Mouse (Mus musculus) kidney, postnatal 0 days (tissue): ENCODE measurements at regions not wholly inside any gene's neighbourhood (a gene's known extent, or its start where the extent isn't known, plus 50 kb on each side); places are given as distances from the start of the nearest gene placed in this dataset.

Experiments
- ATAC-seq: fragments of 200-750 bp; cut with Nextera tagmentation; replicated peaks from 2 replicates; pipeline ENCODE4 v1.8.0; 2017; ENCODE audit warnings: low read depth, moderate number of reproducible peaks, moderate TSS enrichment, moderate library complexity; ENCODE audit not compliant: low FRiP score
- DNase-seq: peaks from one replicate; pipeline ENCODE4 v3.0.0-alpha.2; 2016; ENCODE audit warnings: low spot score
- H3K27ac ChIP-seq: fragments of 300-500 bp; sonication (generic); 2 replicates; pipeline ENCODE4 v1.5.1; 2014; ENCODE audit warnings: mild to moderate bottlenecking
- H3K27me3 ChIP-seq: fragments of 300-500 bp; sonication (generic); 2 replicates; pipeline ENCODE4 v1.6.1; 2014; ENCODE audit warnings: low read length, mixed read lengths; ENCODE audit not compliant: insufficient read depth
- H3K36me3 ChIP-seq: fragments of 300-500 bp; sonication (generic); 2 replicates; pipeline ENCODE4 v1.6.1; 2014; ENCODE audit warnings: low read length, mixed read lengths; ENCODE audit not compliant: insufficient read depth
- H3K4me1 ChIP-seq: fragments of 300-500 bp; sonication (generic); replicated peaks from 2 replicates; pipeline ENCODE4 v1.6.1; 2014; ENCODE audit warnings: antibody characterized with exemption, low read length, mixed read lengths; ENCODE audit not compliant: insufficient read depth
- H3K4me2 ChIP-seq: fragments of 300-500 bp; sonication (generic); 2 replicates; pipeline ENCODE4 v1.6.1; 2014; ENCODE audit warnings: mild to moderate bottlenecking, low read length, moderate library complexity, mixed read lengths
- H3K4me3 ChIP-seq: fragments of 300-500 bp; sonication (generic); replicated peaks from 2 replicates; pipeline ENCODE4 v1.5.1; 2014; ENCODE audit warnings: low read depth, low read length
- H3K9ac ChIP-seq: fragments of 300-500 bp; sonication (generic); 2 replicates; pipeline ENCODE4 v1.6.1; 2014; ENCODE audit warnings: low read depth, low read length
- H3K9me3 ChIP-seq: fragments of 300-500 bp; sonication (generic); replicated peaks from 2 replicates; pipeline ENCODE4 v1.6.1; 2016; ENCODE audit warnings: low read length, inconsistent platforms, mixed read lengths
- CTCF ChIP-seq: IDR thresholded peaks from 2 replicates; pipeline ENCODE4 v1.5.1; 2016; ENCODE audit warnings: antibody characterized with exemption, low read depth, mild to moderate bottlenecking, moderate library complexity
- WGBS: fragments of 180-500 bp; shearing (Covaris S2); extraction: QIAGEN DNeasy Blood & Tissue Kit; methylation state at CpG from one replicate; pipeline ENCODE4 v1.1.7; 2014; 5-methylcytosine and 5-hydroxymethylcytosine counted together

DNA sequence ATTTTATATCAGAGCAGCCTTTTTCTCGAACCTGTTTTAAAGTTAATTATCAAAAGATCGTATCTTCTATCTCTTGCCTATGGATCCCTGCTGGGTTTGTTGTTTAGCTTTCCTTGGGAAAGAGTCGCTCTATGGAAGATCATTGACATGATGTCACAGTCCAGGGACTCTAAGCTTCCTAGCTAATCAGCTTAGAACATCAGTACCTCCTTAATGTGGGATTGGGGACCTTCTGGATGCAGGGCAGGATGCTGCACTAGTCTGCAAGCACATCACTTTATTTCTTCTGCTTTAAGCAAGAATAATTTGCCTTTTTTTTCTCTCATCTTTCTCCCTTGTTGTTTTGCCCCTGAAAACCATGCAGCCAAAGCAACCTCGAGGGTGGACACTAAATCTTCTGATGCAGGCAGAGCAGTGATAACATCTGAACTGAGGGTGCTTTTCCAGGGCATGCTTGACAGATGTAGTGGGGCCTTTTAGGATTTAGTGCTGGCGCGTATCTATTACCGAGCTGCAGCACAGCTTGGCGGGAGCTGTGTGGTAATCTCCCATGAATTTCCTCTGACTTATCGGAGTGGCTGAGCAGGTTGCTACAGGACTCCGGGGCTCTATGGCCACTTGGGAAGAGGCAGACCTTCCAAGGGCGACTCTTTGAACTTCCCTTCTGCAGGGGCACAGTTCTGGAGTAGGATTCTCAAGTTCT is 425.0 kb downstream of the Bcl11a start:
- DNase-seq (peak; percentile 16), ATAC-seq (no peak)
- Histone ChIP-seq H3K4me3 (no peak overlapping the region), H3K9ac (no peak overlapping the region), H3K27ac (no peak overlapping the region), H3K4me1 (no peaks in the 10 kb centered on the region), H3K36me3 (no peaks in the 10 kb centered on the region), H3K9me3 (no peaks in the 10 kb centered on the region), H3K4me2 (no peak overlapping the region), H3K27me3 (no peaks in the 10 kb centered on the region; the same call in 1 of the 2 replicates)
- TF ChIP-seq CTCF, result no peak
- 20% methylated on average over 11 of the region's 11 CpGs for WGBS

DNA sequence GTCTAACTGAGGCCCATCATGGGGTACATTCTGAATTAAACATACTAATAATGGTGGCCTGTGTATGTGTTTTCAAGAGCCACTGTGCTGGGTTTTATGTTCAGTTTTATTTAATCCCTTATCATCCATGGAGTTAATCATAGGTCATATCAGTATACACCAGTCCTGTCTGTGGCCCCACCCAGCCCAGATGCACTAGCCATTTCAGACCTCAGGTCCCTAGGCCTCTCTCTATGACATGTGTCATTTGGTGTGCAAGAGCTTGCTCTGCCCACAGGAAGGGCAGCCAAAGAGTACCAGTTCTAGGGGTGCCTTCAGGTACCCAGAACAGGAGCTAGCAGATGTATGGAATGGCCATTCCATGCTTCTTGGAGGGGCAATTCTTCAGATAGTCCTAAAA is 437.7 kb downstream of the Bcl11a start:
- Histone ChIP-seq H3K27ac (no peak overlapping the region), H3K36me3 (no peaks in the 10 kb centered on the region), H3K4me3 (no peak overlapping the region), H3K4me1 (no peaks in the 10 kb centered on the region), H3K27me3 (no peaks in the 10 kb centered on the region), H3K9me3 (no peaks in the 10 kb centered on the region), H3K9ac (no peak overlapping the region), H3K4me2 (no peak overlapping the region)
- DNase-seq (no peak), ATAC-seq (no peak)
- TF ChIP-seq CTCF, result no peak

DNA sequence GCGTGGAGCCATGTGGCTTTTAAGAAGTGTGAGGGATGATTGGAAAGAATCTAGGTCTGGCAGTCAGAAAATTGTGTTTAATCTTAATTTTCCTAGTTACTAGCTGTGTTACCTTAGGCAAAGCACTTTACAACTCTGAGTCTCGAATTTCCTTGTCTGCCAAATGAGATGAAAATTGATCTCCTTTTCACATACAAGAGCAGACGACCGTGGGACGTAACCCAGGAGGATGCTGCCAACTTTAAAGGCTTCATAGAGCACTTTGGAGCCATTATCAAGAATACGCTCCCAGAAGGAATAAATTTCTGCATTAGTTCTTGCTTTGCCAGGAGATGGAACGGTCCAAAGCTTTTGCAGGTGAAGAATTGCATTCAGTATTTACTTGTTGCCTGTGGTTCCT is 457.6 kb downstream of the Bcl11a start:
- no peaks in the 10 kb centered on the region for H3K9me3 ChIP-seq
- no peak overlapping the region for H3K4me2 ChIP-seq
- WGBS, result 39% methylated on average over 7 of the region's 7 CpGs
- no peak overlapping the region for H3K9ac ChIP-seq
- no peak for TF ChIP-seq CTCF
- H3K4me1 ChIP-seq, result no peaks in the 10 kb centered on the region
- no peak overlapping the region for H3K27ac ChIP-seq
- no peaks in the 10 kb centered on the region for H3K27me3 ChIP-seq
- no peak overlapping the region for H3K4me3 ChIP-seq
- H3K36me3 ChIP-seq, result no peaks in the 10 kb centered on the region
- ATAC-seq (no peak), DNase-seq (no peak)

DNA sequence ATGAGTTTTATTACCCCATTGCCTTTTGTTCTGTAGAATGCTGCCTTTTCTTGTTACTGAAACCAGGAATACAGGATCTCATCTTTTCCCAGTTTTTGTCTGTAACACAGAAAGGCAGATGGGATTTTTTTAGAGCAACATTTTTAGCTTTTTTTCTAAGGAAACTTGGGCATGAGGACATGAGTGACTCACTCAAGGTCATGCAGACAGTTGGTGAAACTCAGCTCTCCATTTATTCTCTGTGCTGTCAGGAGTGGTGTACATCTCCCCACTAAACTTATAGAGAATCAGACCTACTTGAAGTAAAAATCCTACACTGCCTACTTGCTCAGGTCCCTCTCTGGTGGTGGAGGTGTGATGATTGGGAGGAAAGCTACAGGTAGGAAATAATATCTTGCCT is 459.9 kb downstream of the Bcl11a start:
- Histone ChIP-seq H3K27ac (no peak overlapping the region), H3K4me3 (no peak overlapping the region), H3K27me3 (no peaks in the 10 kb centered on the region), H3K9me3 (no peaks in the 10 kb centered on the region), H3K4me2 (no peak overlapping the region), H3K4me1 (no peaks in the 10 kb centered on the region), H3K9ac (no peak overlapping the region), H3K36me3 (no peaks in the 10 kb centered on the region)
- ATAC-seq, result no peak
- no peak for DNase-seq
- no peak for TF ChIP-seq CTCF

DNA sequence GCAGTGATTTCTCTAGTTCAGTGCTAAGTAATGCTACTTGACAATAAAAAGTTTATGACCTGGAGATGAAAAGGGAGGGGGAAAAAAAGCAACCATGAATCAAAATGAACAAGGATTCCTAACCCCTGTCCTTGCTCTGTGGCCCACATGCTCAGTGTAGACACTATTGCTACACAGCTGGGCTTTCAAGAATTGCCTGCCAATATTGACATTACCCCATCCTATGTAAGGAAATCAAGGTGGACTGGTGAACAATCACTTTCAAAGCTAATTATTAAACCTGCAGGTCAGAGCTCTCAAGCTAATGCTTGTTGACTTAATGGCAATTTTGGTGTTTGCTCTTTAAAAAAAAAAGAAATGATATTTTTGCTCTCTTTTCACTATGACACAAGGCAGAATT is 491.8 kb downstream of the Bcl11a start:
- H3K4me3 ChIP-seq, result no peak overlapping the region
- no peak overlapping the region for H3K9ac ChIP-seq
- no peaks in the 10 kb centered on the region for H3K36me3 ChIP-seq
- no peaks in the 10 kb centered on the region for H3K4me1 ChIP-seq
- DNase-seq, result no peak
- no peaks in the 10 kb centered on the region for H3K27me3 ChIP-seq
- ATAC-seq, result no peak
- no peaks in the 10 kb centered on the region for H3K9me3 ChIP-seq
- no peak overlapping the region for H3K27ac ChIP-seq
- no peak for TF ChIP-seq CTCF
- no peak overlapping the region for H3K4me2 ChIP-seq

DNA sequence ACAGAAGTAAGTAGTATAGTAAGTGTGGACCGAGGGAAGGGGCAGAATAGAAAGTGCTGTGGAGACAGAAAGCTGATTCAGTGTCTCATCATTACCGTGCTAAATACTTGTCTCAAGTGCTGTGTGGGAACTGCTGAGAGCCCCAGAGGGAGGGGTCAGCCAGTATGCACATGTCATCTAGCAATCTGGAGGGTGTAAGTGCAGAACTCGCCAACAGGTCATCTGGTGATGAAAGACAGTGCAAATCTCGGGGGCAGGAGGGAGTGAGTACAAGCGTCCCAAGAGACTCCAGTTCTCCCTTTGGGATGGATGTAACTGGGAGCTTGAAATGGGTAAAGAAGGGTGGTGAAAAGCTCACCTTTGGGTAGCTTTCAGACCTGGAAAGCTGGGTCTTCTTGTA is 535.7 kb downstream of the Bcl11a start:
- Histone ChIP-seq H3K27ac (no peak overlapping the region), H3K36me3 (no peaks in the 10 kb centered on the region), H3K4me2 (no peak overlapping the region), H3K4me3 (no peak overlapping the region), H3K9ac (no peak overlapping the region), H3K9me3 (no peaks in the 10 kb centered on the region), H3K4me1 (no peaks in the 10 kb centered on the region), H3K27me3 (no peaks in the 10 kb centered on the region)
- no peak for TF ChIP-seq CTCF
- no peak for ATAC-seq
- DNase-seq, result no peak
- 50% methylated on average over 5 of the region's 5 CpGs for WGBS

DNA sequence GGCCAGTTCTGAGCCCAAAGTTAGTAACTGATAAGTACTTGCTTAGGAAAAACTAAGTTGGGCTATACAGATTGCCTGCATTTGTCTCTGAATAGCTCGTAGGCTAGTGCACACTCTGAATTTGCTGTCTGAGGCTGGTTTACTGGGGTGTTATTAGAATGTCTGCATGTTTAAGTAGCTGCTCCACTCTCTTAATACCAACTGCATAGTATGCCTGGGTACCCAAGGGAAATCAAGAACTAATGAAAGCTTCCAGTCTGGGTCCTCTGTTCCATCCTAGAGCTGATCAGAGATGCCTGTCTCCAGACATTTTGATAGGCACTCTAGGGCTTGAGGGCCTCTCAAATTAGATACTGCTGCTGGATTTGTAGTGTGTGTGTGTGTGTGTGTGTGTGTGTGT is 537.6 kb downstream of the Bcl11a start:
- no peak for TF ChIP-seq CTCF
- no peaks in the 10 kb centered on the region for H3K27me3 ChIP-seq
- no peak overlapping the region for H3K27ac ChIP-seq
- no peaks in the 10 kb centered on the region for H3K4me1 ChIP-seq
- no peaks in the 10 kb centered on the region for H3K9me3 ChIP-seq
- no peak overlapping the region for H3K9ac ChIP-seq
- DNase-seq (no peak), ATAC-seq (no peak)
- H3K36me3 ChIP-seq, result no peaks in the 10 kb centered on the region
- H3K4me3 ChIP-seq, result no peak overlapping the region
- no peak overlapping the region for H3K4me2 ChIP-seq
- 91% methylated on average over 1 of the region's 1 CpGs for WGBS
